Mouse (Mus musculus) spleen, postnatal 0 days (tissue): ENCODE measurements around the gene Zfp809. TPM values are rescaled to one million over a fixed set of nuclear protein-coding genes. Genes with fewer than 3 reads are reported as not detected.

ENCODE experiments used
- polyA plus RNA-seq: library from polyadenylated mRNA; unstranded; fragments of >200 nt; fragmentation: Nextera tagmentation; extraction: Ambion mirVana; gene quantifications from 2 replicates; pipeline ENCODE4 v1.2.1, GENCODE M21; 2015

Zfp809 gene
- polyA plus RNA-seq: 9.9 and 12.4 TPM in 2 replicates

DNA sequence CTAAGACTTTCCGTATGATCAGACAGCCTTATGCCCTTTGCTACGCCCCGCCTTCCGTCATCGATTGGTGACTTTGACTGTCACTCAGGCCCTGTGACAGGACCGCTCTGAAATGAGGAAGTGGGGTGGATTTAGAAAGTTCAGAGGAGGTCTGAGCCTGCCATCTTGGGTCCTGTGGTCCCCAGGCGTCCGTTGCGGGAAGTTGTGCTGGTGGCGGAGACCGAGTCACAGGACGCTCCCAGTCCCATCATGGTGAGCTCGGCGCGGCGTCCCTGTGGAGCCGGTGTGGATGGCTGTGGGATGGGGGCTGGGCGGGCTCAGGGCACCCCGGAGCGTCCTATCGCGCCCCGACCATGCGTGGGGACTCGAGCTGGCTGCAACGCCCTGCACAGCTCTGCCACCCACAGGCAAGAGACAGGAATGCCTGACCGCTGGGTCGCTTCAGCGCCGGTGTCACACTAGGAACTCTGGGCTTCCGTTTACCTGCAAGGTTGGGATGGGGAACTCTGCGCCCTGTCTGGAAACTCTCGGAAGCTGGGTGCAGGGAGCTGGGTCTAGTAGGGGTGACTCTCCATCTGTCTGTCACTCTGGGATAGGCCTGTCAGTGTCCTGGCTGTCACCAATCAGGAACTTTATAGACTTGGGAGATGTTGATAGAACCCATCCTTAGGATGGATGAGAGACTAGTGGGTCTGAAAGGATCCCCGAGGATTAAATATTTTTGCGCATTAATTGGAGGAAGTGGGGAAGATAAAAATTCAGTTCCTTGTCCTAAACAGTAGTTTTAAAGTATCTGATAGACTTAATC lies at the start of gene Zfp809:
Zfp809 (plus strand) TSS at position 134 of the 808 bp plus-strand sequence.

DNA sequence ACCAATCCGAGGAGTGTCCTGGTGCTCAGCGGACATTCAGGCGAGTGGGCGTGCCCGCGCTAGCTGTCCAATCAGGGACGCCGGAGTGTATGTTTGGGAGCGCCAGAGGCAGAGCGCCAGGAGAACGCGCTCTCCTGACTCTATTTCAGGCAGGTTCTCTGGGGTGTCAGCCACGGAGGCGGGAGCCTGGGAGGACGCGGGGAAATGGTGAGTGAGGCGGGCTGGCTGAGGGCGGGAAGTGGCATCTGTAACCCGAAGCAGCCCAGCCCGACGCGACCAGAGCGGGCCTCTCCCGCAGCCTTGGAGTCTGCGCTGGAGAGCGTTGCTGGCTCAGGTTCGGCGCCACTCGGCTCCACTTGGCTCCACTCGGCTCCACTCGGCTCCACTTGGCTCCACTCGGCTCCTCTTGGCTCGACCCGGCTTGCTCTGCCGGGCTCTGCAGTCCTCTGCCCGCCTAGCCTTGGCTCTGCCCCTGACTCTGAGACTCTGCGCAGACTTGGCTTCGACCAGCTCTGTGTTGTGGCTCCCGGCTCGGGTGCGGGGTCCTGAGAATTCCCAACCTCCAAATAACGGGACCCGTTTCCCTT lies 37.4 kb upstream of the Zfp809 start, which contains the start of gene Zfp872:
Zfp872 (plus strand) TSS at position 66 of the 587 bp plus-strand sequence.

DNA sequence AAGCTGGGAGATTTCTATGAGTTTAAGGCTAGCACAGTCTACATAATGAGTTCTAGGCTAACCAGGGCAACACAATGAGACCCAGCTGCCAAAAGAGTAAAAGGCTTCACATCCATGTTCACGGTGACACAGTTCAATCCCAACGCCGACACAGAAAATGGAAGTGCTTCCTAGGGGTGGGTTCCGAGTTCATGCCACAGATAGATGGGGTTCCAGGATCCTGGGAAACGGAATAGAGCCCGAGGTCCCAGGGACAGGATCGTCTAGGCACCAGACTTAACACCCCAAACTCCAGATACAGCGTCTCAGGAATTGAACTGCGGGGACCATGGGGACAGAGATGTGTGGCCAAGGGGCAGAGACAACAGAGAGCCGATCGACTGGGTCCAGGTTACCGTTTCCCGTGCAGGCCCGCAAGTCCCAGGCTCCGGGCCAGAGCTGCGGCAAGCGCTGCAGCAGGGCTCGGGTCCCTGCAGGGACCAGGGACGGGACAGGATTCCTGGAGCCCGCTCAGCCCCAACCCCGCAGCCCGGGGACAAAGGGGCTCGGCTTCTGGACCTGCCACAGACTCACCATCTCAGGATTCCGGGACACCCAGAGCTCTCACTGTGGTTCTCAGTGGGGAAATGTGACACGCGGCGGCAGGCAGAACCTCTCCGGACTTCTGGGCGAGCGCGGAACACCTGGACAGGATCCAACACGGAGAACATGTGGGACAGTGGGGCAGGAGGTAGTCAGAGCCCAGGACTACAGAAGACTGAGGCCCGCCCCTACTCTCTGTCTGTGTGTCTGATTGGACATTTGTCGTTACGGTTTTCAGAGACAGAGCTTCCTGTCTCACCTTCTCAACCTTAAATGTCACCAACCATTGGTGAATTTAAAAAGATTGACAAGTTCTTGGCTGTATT lies 33.9 kb downstream of the Zfp809 start, which contains the start of gene Zfp599:
Zfp599 (minus strand) TSS at position 712 of the 908 bp plus-strand sequence.

Other genes starting within 250 kb of the Zfp809 start
- 0.96 and 1.5 TPM in 2 replicates for gene Rgl3, start 236.3 kb upstream of the Zfp809 start, polyA plus RNA-seq
- 0.06 and 0.17 TPM in 2 replicates for gene Ccdc151, start 223.1 kb upstream of the Zfp809 start, polyA plus RNA-seq
- 34.2 and 36.2 TPM in 2 replicates for gene Prkcsh, start 222.9 kb upstream of the Zfp809 start, polyA plus RNA-seq
- gene Elavl3, start 173.7 kb upstream of the Zfp809 start, polyA plus RNA-seq: not detected in 2 replicates
- not detected in 2 replicates for gene Gm49318, start 154.5 kb upstream of the Zfp809 start, polyA plus RNA-seq
- 5.9 and 6.2 TPM in 2 replicates for gene Zfp653, start 154.3 kb upstream of the Zfp809 start, polyA plus RNA-seq
- gene Ecsit, start 140.3 kb upstream of the Zfp809 start, polyA plus RNA-seq: 19.5 and 20.0 TPM in 2 replicates
- 9.1 and 14.5 TPM in 2 replicates for gene Cnn1, start 126.5 kb upstream of the Zfp809 start, polyA plus RNA-seq
- 117 and 126 TPM in 2 replicates for gene Elof1, start 108.5 kb upstream of the Zfp809 start, polyA plus RNA-seq
- gene Acp5, start 90.0 kb upstream of the Zfp809 start, polyA plus RNA-seq: 122 and 146 TPM in 2 replicates
- gene Pigyl, start 68.9 kb upstream of the Zfp809 start, polyA plus RNA-seq: 55.6 and 55.8 TPM in 2 replicates
- 0.07 TPM in 1 of 2 replicates, not detected in the other for gene Zfp872, start 37.6 kb upstream of the Zfp809 start, polyA plus RNA-seq
- 1.9 TPM in 2 replicates for gene Zfp599, start 34.2 kb downstream of the Zfp809 start, polyA plus RNA-seq
- 4.8 and 6.1 TPM in 2 replicates for gene Zfp810, start 81.9 kb downstream of the Zfp809 start, polyA plus RNA-seq
- 19.8 and 20.3 TPM in 2 replicates for gene Anln, start 163.5 kb downstream of the Zfp809 start, polyA plus RNA-seq
- 5.4 and 5.8 TPM in 2 replicates for gene 9530077C05Rik, start 185.8 kb downstream of the Zfp809 start, polyA plus RNA-seq
- not detected in 2 replicates for gene Gm17545, start 228.6 kb downstream of the Zfp809 start, polyA plus RNA-seq
- gene Rp9, start 244.0 kb downstream of the Zfp809 start, polyA plus RNA-seq: 95.9 and 98.4 TPM in 2 replicates